Mouse (Mus musculus): ENCODE data around the gene Hspa1l. TPM values are rescaled to one million over a fixed set of nuclear protein-coding genes. Genes with fewer than 3 reads are reported as not detected.
A peak's percentile ranks its signal among the peaks of the same experiment; 100 is the strongest.
"Not testable (repeated sequence)": the region's sequence is repeated elsewhere in the genome, so short reads cannot be mapped to it uniquely, and the experiment has no call there.

Hspa1l gene
- polyA plus RNA-seq, 1 experiment, result 0.49 TPM

- DNase-seq, result peak; percentile 84 to 90
- TF ChIP-seq POLR2A (IDR thresholded peaks at IDR 0.05; ENCODE audit: borderline replicate concordance, insufficient read depth, low read length), result peak; percentile 60; the same call in 1 of the 2 replicates
- Histone ChIP-seq H3K27ac (ENCODE audit: insufficient read depth, low read length) (peak within 1 kb of the TSS; percentile 81; the same call in 1 of the 2 replicates), H3K4me3 (replicated peaks; ENCODE audit: insufficient read depth, low read depth, low read length) (peak within 1 kb of the TSS; percentile 99)
- H3K27me3 ChIP-seq (ENCODE audit: control insufficient read depth, insufficient read depth, low read length); H3K4me1 ChIP-seq (ENCODE audit: control insufficient read depth, insufficient read depth, low read length): not testable (repeated sequence)
- under 1% methylated on average over 30 of the region's 32 CpGs for WGBS
Observed at GRCm38 (mm10) chr17:34959130-34959778, 13.2 kb upstream of the Hspa1l start, which contains the start of gene Hspa1b. TSS of gene Hspa1b (minus strand) at chr17:34959238.

GRCm38 (mm10) chr17:34959881-34960515, 12.5 kb upstream of the Hspa1l start:
- H3K27me3 ChIP-seq (ENCODE audit: control insufficient read depth, insufficient read depth, low read length), result no peaks in the 10 kb centered on the region
- TF ChIP-seq POLR2A (IDR thresholded peaks at IDR 0.05; ENCODE audit: borderline replicate concordance, insufficient read depth, low read length) (no peak), CTCF (IDR thresholded peaks at IDR 0.05; ENCODE audit: borderline replicate concordance, insufficient read depth, low read depth, low read length) (no peak)
- H3K4me3 ChIP-seq (replicated peaks; ENCODE audit: insufficient read depth, low read depth, low read length), result no peak overlapping the region
- H3K27ac ChIP-seq (ENCODE audit: insufficient read depth, low read length), result no peak overlapping the region; the same call in 1 of the 2 replicates
- no peak for DNase-seq
- H3K4me1 ChIP-seq (ENCODE audit: control insufficient read depth, insufficient read depth, low read length), result peaks cover 3% of the 10 kb centered on the region; the same call in 1 of the 2 replicates
- 14% methylated on average over 12 of the region's 12 CpGs for WGBS

- Histone ChIP-seq H3K4me3 (replicated peaks; ENCODE audit: insufficient read depth, low read depth, low read length) (no peak overlapping the region), H3K27ac (ENCODE audit: insufficient read depth, low read length) (no peak overlapping the region), H3K4me1 (ENCODE audit: control insufficient read depth, insufficient read depth, low read length) (peaks cover 3% of the 10 kb centered on the region; the same call in 1 of the 2 replicates), H3K27me3 (ENCODE audit: control insufficient read depth, insufficient read depth, low read length) (no peaks in the 10 kb centered on the region)
- DNase-seq, result no peak
- TF ChIP-seq CTCF (IDR thresholded peaks at IDR 0.05; ENCODE audit: borderline replicate concordance, insufficient read depth, low read depth, low read length) (no peak), POLR2A (IDR thresholded peaks at IDR 0.05; ENCODE audit: borderline replicate concordance, insufficient read depth, low read length) (no peak)
Observed at GRCm38 (mm10) chr17:34960702-34961493, 11.6 kb upstream of the Hspa1l start.

- Histone ChIP-seq H3K27me3 (ENCODE audit: control insufficient read depth, insufficient read depth, low read length) (no peaks in the 10 kb centered on the region), H3K4me3 (replicated peaks; ENCODE audit: insufficient read depth, low read depth, low read length) (no peak overlapping the region), H3K4me1 (ENCODE audit: control insufficient read depth, insufficient read depth, low read length) (peaks cover 3% of the 10 kb centered on the region; the same call in 1 of the 2 replicates), H3K27ac (ENCODE audit: insufficient read depth, low read length) (no peak overlapping the region)
- TF ChIP-seq POLR2A (IDR thresholded peaks at IDR 0.05; ENCODE audit: borderline replicate concordance, insufficient read depth, low read length) (no peak), CTCF (IDR thresholded peaks at IDR 0.05; ENCODE audit: borderline replicate concordance, insufficient read depth, low read depth, low read length) (no peak)
- DNase-seq, result no peak
- WGBS, result 34% methylated on average over 3 of the region's 3 CpGs
Observed at GRCm38 (mm10) chr17:34962125-34962524, 10.4 kb upstream of the Hspa1l start.

- H3K27me3 ChIP-seq (ENCODE audit: control insufficient read depth, insufficient read depth, low read length), result no peaks in the 10 kb centered on the region; the same call in 1 of the 2 replicates
- no peak for DNase-seq
- TF ChIP-seq POLR2A (IDR thresholded peaks at IDR 0.05; ENCODE audit: borderline replicate concordance, insufficient read depth, low read length) (no peak), CTCF (IDR thresholded peaks at IDR 0.05; ENCODE audit: borderline replicate concordance, insufficient read depth, low read depth, low read length) (no peak)
- H3K4me3 ChIP-seq (replicated peaks; ENCODE audit: insufficient read depth, low read depth, low read length), result no peak overlapping the region
- no peak overlapping the region for H3K27ac ChIP-seq (ENCODE audit: insufficient read depth, low read length)
- 53% methylated on average over 1 of the region's 1 CpGs for WGBS
- peaks cover 3% of the 10 kb centered on the region; the same call in 1 of the 2 replicates for H3K4me1 ChIP-seq (ENCODE audit: control insufficient read depth, insufficient read depth, low read length)
Observed at GRCm38 (mm10) chr17:34962841-34963240, 9.7 kb upstream of the Hspa1l start.

GRCm38 (mm10) chr17:34964640-34965049, 7.9 kb upstream of the Hspa1l start:
- Histone ChIP-seq H3K27ac (ENCODE audit: insufficient read depth, low read length) (no peak overlapping the region), H3K4me1 (ENCODE audit: control insufficient read depth, insufficient read depth, low read length) (no peaks in the 10 kb centered on the region), H3K27me3 (ENCODE audit: control insufficient read depth, insufficient read depth, low read length) (no peaks in the 10 kb centered on the region; the same call in 1 of the 2 replicates), H3K4me3 (replicated peaks; ENCODE audit: insufficient read depth, low read depth, low read length) (no peak overlapping the region)
- WGBS, result 21% methylated on average over 1 of the region's 1 CpGs
- DNase-seq, result no peak
- no peak for TF ChIP-seq POLR2A (IDR thresholded peaks at IDR 0.05; ENCODE audit: borderline replicate concordance, insufficient read depth, low read length)
- TF ChIP-seq CTCF (IDR thresholded peaks at IDR 0.05; ENCODE audit: borderline replicate concordance, insufficient read depth, low read depth, low read length), result no peak

GRCm38 (mm10) chr17:34965627-34966026, 6.9 kb upstream of the Hspa1l start:
- Histone ChIP-seq H3K27me3 (ENCODE audit: control insufficient read depth, insufficient read depth, low read length) (no peaks in the 10 kb centered on the region; the same call in 1 of the 2 replicates), H3K27ac (ENCODE audit: insufficient read depth, low read length) (no peak overlapping the region), H3K4me3 (replicated peaks; ENCODE audit: insufficient read depth, low read depth, low read length) (no peak overlapping the region), H3K4me1 (ENCODE audit: control insufficient read depth, insufficient read depth, low read length) (no peaks in the 10 kb centered on the region)
- no peak for DNase-seq
- 70% methylated on average over 5 of the region's 5 CpGs for WGBS
- no peak for TF ChIP-seq POLR2A (IDR thresholded peaks at IDR 0.05; ENCODE audit: borderline replicate concordance, insufficient read depth, low read length)
- no peak for TF ChIP-seq CTCF (IDR thresholded peaks at IDR 0.05; ENCODE audit: borderline replicate concordance, insufficient read depth, low read depth, low read length)

- not testable (repeated sequence) for H3K27ac ChIP-seq (ENCODE audit: insufficient read depth, low read length); DNase-seq; H3K4me1 ChIP-seq (ENCODE audit: control insufficient read depth, insufficient read depth, low read length); H3K27me3 ChIP-seq (ENCODE audit: control insufficient read depth, insufficient read depth, low read length); H3K4me3 ChIP-seq (replicated peaks; ENCODE audit: insufficient read depth, low read depth, low read length)
- WGBS, result 49% methylated on average over 8 of the region's 11 CpGs
Observed at GRCm38 (mm10) chr17:34969822-34970221, 2.7 kb upstream of the Hspa1l start, which contains the start of gene Gm20481. TSS of gene Gm20481 (plus strand) at chr17:34969912.

- H3K27ac ChIP-seq (ENCODE audit: insufficient read depth, low read length); H3K4me1 ChIP-seq (ENCODE audit: control insufficient read depth, insufficient read depth, low read length); H3K4me3 ChIP-seq (replicated peaks; ENCODE audit: insufficient read depth, low read depth, low read length); H3K27me3 ChIP-seq (ENCODE audit: control insufficient read depth, insufficient read depth, low read length); DNase-seq: not testable (repeated sequence)
- WGBS, result 31% methylated on average over 21 of the region's 37 CpGs
Observed at GRCm38 (mm10) chr17:34970850-34971249, 1.7 kb upstream of the Hspa1l start.

GRCm38 (mm10) chr17:34971694-34972068, 822 bp upstream of the Hspa1l start:
- not testable (repeated sequence) for H3K27me3 ChIP-seq (ENCODE audit: control insufficient read depth, insufficient read depth, low read length); H3K4me1 ChIP-seq (ENCODE audit: control insufficient read depth, insufficient read depth, low read length); DNase-seq; H3K27ac ChIP-seq (ENCODE audit: insufficient read depth, low read length)
- 2% methylated on average over 22 of the region's 43 CpGs for WGBS
- H3K4me3 ChIP-seq (replicated peaks; ENCODE audit: insufficient read depth, low read depth, low read length), result peak overlapping the region; percentile 57
